Mouse (Mus musculus) intestine, embryonic 14.5 days (tissue): ENCODE data around the gene Cbx2. TPM values are rescaled to one million over a fixed set of nuclear protein-coding genes. Genes with fewer than 3 reads are reported as not detected.

ENCODE experiments used
- ATAC-seq: fragments of 200-750 bp; cut with Nextera tagmentation; replicated peaks from 2 replicates; pipeline ENCODE4 v1.8.0; 2017; ENCODE audit warnings: low read depth, moderate number of reproducible peaks, moderate TSS enrichment, moderate library complexity; ENCODE audit not compliant: low FRiP score, low TSS enrichment
- DNase-seq: peaks from one replicate; pipeline ENCODE4 v3.0.0-alpha.2; 2018; ENCODE audit warnings: low spot score
- H3K27ac ChIP-seq: fragments of 300-500 bp; sonication (generic); 2 replicates; pipeline ENCODE4 v1.5.1; 2014; ENCODE audit warnings: low read depth, mild to moderate bottlenecking, control low read depth
- H3K27me3 ChIP-seq: fragments of 300-500 bp; sonication (generic); replicated peaks from 2 replicates; pipeline ENCODE4 v1.6.1; 2014; ENCODE audit warnings: low read length, control low read depth; ENCODE audit not compliant: control insufficient read depth, insufficient read depth
- H3K36me3 ChIP-seq: fragments of 300-500 bp; sonication (generic); 2 replicates; pipeline ENCODE4 v1.6.1; 2014; ENCODE audit warnings: low read length, control low read depth; ENCODE audit not compliant: control insufficient read depth, insufficient read depth
- H3K4me1 ChIP-seq: fragments of 300-500 bp; sonication (generic); replicated peaks from 2 replicates; pipeline ENCODE4 v1.6.1; 2014; ENCODE audit warnings: low read length, control low read depth, mixed read lengths; ENCODE audit not compliant: control insufficient read depth, insufficient read depth
- H3K4me2 ChIP-seq: fragments of 300-500 bp; sonication (generic); 2 replicates; pipeline ENCODE4 v1.6.1; 2014; ENCODE audit warnings: low read length
- H3K4me3 ChIP-seq: fragments of 300-500 bp; sonication (generic); 2 replicates; pipeline ENCODE4 v1.5.1; 2014; ENCODE audit warnings: low read depth, low read length, control low read depth, mixed read lengths
- H3K9ac ChIP-seq: fragments of 300-500 bp; sonication (generic); 2 replicates; pipeline ENCODE4 v1.6.1; 2014; ENCODE audit warnings: mild to moderate bottlenecking, low read length
- H3K9me3 ChIP-seq: fragments of 300-500 bp; sonication (generic); 2 replicates; pipeline ENCODE4 v1.6.1; 2016; ENCODE audit warnings: low read length, control low read depth; ENCODE audit not compliant: control insufficient read depth
- WGBS: fragments of 180-500 bp; shearing (Covaris S2); extraction: QIAGEN DNeasy Blood & Tissue Kit; methylation state at CpG from one replicate; pipeline ENCODE4 v1.1.7; 2014; 5-methylcytosine and 5-hydroxymethylcytosine counted together
- polyA plus RNA-seq: library from polyadenylated mRNA; unstranded; fragments of >200 nt; fragmentation: Nextera tagmentation; extraction: Ambion mirVana; gene quantifications from 2 replicates; pipeline ENCODE4 v1.2.1, GENCODE M21; 2014

Gene Cbx2
- polyA plus RNA-seq, 1 experiment from 2014 or later, result 32.0 TPM

- Histone ChIP-seq H3K27ac (no peak overlapping the region), H3K9ac (no peak overlapping the region), H3K4me2 (no peak overlapping the region; the same call in 1 of the 2 replicates)
These were observed 29.3 kb downstream of the Cbx2 start for GRCm38 (mm10) chr11:119051927-119052660.

GRCm38 (mm10) chr11:119052661-119053256, 30.0 kb downstream of the Cbx2 start:
- Histone ChIP-seq H3K27ac (peak overlapping the region; percentile 65), H3K36me3 (no peaks in the 10 kb centered on the region), H3K27me3 (peaks cover 88% of the 10 kb centered on the region), H3K9ac (peak overlapping the region; percentile 39), H3K4me1 (peaks cover 28% of the 10 kb centered on the region), H3K9me3 (no peaks in the 10 kb centered on the region), H3K4me3 (peak overlapping the region; percentile 28), H3K4me2 (peak overlapping the region; percentile 66)
- DNase-seq (peak; percentile 85), ATAC-seq (peak; percentile 36)
- 3% methylated on average over 13 of the region's 13 CpGs for WGBS

More at GRCm38 (mm10) chr11:119051927-119052660, 29.3 kb downstream of the Cbx2 start:
- Histone ChIP-seq H3K9me3 (no peaks in the 10 kb centered on the region), H3K36me3 (no peaks in the 10 kb centered on the region), H3K4me3 (no peak overlapping the region), H3K4me1 (peaks cover 24% of the 10 kb centered on the region; the same call in 1 of the 2 replicates), H3K27me3 (peaks cover 88% of the 10 kb centered on the region)
- 5% methylated on average over 15 of the region's 15 CpGs for WGBS
- no peak for ATAC-seq
- peak; percentile 71 for DNase-seq

- H3K4me3 ChIP-seq, result peak overlapping the region; percentile 28
- peaks cover 30% of the 10 kb centered on the region for H3K4me1 ChIP-seq
- H3K4me2 ChIP-seq, result peak overlapping the region; percentile 66
- H3K9ac ChIP-seq, result peak overlapping the region; percentile 39
- DNase-seq (no peak), ATAC-seq (peak; percentile 91)
- peak overlapping the region; percentile 65 for H3K27ac ChIP-seq
- under 1% methylated on average over 42 of the region's 42 CpGs for WGBS
- H3K27me3 ChIP-seq, result peaks cover 88% of the 10 kb centered on the region
- no peaks in the 10 kb centered on the region for H3K9me3 ChIP-seq
- no peaks in the 10 kb centered on the region for H3K36me3 ChIP-seq
These were observed 30.5 kb downstream of the Cbx2 start for GRCm38 (mm10) chr11:119053257-119053670.

- no peak overlapping the region for H3K9ac ChIP-seq
- ATAC-seq, result no peak; the same call in 1 of the 2 replicates
- H3K27ac ChIP-seq, result no peak overlapping the region
These were observed 31.1 kb downstream of the Cbx2 start for GRCm38 (mm10) chr11:119053738-119054350.

GRCm38 (mm10) chr11:119054351-119055345, 31.9 kb downstream of the Cbx2 start:
- peak overlapping the region; percentile 66 for H3K4me2 ChIP-seq
- H3K9ac ChIP-seq, result no peak overlapping the region
- 2% methylated on average over 47 of the region's 47 CpGs for WGBS
- no peaks in the 10 kb centered on the region for H3K36me3 ChIP-seq
- ATAC-seq (no peak), DNase-seq (peak; percentile 77)
- no peaks in the 10 kb centered on the region for H3K9me3 ChIP-seq
- H3K27me3 ChIP-seq, result peaks cover 88% of the 10 kb centered on the region
- no peak overlapping the region for H3K27ac ChIP-seq
- peak overlapping the region; percentile 28; the same call in 1 of the 2 replicates for H3K4me3 ChIP-seq
- H3K4me1 ChIP-seq, result peaks cover 37% of the 10 kb centered on the region

More at GRCm38 (mm10) chr11:119053738-119054350, 31.1 kb downstream of the Cbx2 start:
- Histone ChIP-seq H3K4me2 (peak overlapping the region; percentile 66), H3K4me3 (peak overlapping the region; percentile 28), H3K27me3 (peaks cover 88% of the 10 kb centered on the region), H3K9me3 (no peaks in the 10 kb centered on the region), H3K4me1 (peaks cover 36% of the 10 kb centered on the region), H3K36me3 (no peaks in the 10 kb centered on the region)
- peak; percentile 71 for DNase-seq
- under 1% methylated on average over 34 of the region's 35 CpGs for WGBS

DNA sequence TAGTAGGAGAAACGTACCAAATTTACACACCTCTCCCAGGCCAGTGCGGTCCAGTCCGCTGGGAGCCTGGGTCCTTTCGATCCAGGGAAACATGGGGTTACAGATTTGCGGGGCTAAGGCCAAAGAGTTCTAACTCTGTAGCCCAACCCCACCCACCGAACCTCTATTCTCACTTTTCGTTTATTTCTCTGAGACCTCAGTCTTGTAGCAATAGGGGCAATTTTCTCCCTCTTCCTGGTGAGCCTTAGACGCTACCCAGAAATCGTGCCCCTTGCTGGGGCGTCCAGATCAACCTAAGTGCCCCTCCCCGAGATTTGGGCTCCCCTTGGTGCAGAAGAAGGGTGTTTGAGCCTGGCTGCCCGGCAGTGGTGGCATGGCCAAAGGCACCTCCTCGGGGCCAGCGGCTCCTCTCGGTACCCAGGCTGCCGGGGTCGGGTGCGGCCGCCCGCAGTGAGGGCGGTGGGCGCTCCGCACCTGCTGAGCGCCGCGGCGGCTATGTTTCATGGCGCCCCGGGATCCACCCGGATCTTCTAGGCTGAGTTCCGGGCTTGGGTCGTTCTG, 32.9 kb downstream of the Cbx2 start:
- no peaks in the 10 kb centered on the region for H3K9me3 ChIP-seq
- H3K27ac ChIP-seq, result no peak overlapping the region
- H3K9ac ChIP-seq, result no peak overlapping the region
- peaks cover 37% of the 10 kb centered on the region for H3K4me1 ChIP-seq
- WGBS, result 2% methylated on average over 32 of the region's 32 CpGs
- H3K27me3 ChIP-seq, result peaks cover 88% of the 10 kb centered on the region
- H3K36me3 ChIP-seq, result no peaks in the 10 kb centered on the region
- peak overlapping the region; percentile 53 for H3K4me3 ChIP-seq
- DNase-seq, result peak; percentile 70
- H3K4me2 ChIP-seq, result peak overlapping the region; percentile 78
- ATAC-seq, result no peak; the same call in 1 of the 2 replicates

- DNase-seq (peak; percentile 90), ATAC-seq (no peak; the same call in 1 of the 2 replicates)
- peak overlapping the region; percentile 78 for H3K4me2 ChIP-seq
- H3K9me3 ChIP-seq, result no peaks in the 10 kb centered on the region
- H3K4me1 ChIP-seq, result peaks cover 37% of the 10 kb centered on the region
- H3K4me3 ChIP-seq, result peak overlapping the region; percentile 53
- peaks cover 83% of the 10 kb centered on the region for H3K27me3 ChIP-seq
- WGBS, result under 1% methylated on average over 64 of the region's 65 CpGs
- H3K36me3 ChIP-seq, result no peaks in the 10 kb centered on the region
- H3K27ac ChIP-seq, result peak overlapping the region; percentile 35; the same call in 1 of the 2 replicates
- H3K9ac ChIP-seq, result peak overlapping the region; percentile 86
These were observed 33.8 kb downstream of the Cbx2 start for GRCm38 (mm10) chr11:119056301-119057211.
